Mouse (Mus musculus): ENCODE results near the gene Trim30b.
"Not testable (repeated sequence)": the region's sequence is repeated elsewhere in the genome, so short reads cannot be mapped to it uniquely, and the experiment has no call there.

The Trim30b gene

GRCm38 (mm10) chr7:104369736-104370414 lies at the start of gene Trim30b:
Gene Trim30b, minus strand, starts transcription at chr7:104369884.
- in situ Hi-C loops (cut with MboI, MseI), result loop anchor here (5.0 kb wide), 1 partner anchor 232 kb away; the partner anchor contains the start of gene Olfr655

- in situ Hi-C loops (cut with MboI, MseI), result no loop called here
These were observed 34.8 kb upstream of the Trim30b start for GRCm38 (mm10) chr7:104404460-104404950.

GRCm38 (mm10) chr7:104401140-104401539 lies 31.5 kb upstream of the Trim30b start:
- in situ Hi-C loops (cut with MboI, MseI), result no loop called here

GRCm38 (mm10) chr7:104400698-104401097 lies 31.0 kb upstream of the Trim30b start, which contains the start of gene Trim30c:
Gene Trim30c, minus strand, starts transcription at chr7:104400837.
- in situ Hi-C loops (cut with MboI, MseI), result no loop called here

GRCm38 (mm10) chr7:104398492-104398891 lies 28.8 kb upstream of the Trim30b start:
- in situ Hi-C loops (cut with MboI, MseI), result no loop called here

- in situ Hi-C loops (cut with MboI, MseI), result no loop called here
These were observed 3.3 kb downstream of the Trim30b start for GRCm38 (mm10) chr7:104366339-104366738.

- in situ Hi-C loops (cut with MboI, MseI), result no loop called here
These were observed 16.1 kb downstream of the Trim30b start for GRCm38 (mm10) chr7:104353600-104353967.

GRCm38 (mm10) chr7:104352717-104353599 lies 16.7 kb downstream of the Trim30b start, which contains the start of gene Trim12c:
Gene Trim12c, minus strand, starts transcription at chr7:104353362.
- in situ Hi-C loops (cut with MboI, MseI), result no loop called here

- in situ Hi-C loops (cut with MboI, MseI), result not testable (repeated sequence)
These were observed 21.6 kb downstream of the Trim30b start for GRCm38 (mm10) chr7:104348043-104348442.

- in situ Hi-C loops (cut with MboI, MseI), result not testable (repeated sequence)
These were observed 28.9 kb downstream of the Trim30b start for GRCm38 (mm10) chr7:104340744-104341143.

GRCm38 (mm10) chr7:104335547-104335946 lies 34.1 kb downstream of the Trim30b start:
- in situ Hi-C loops (cut with MboI, MseI), result not testable (repeated sequence)

GRCm38 (mm10) chr7:104329171-104329570 lies 40.5 kb downstream of the Trim30b start, which contains the start of gene Trim34b:
Gene Trim34b, plus strand, starts transcription at chr7:104329471.
- in situ Hi-C loops (cut with MboI, MseI), result not testable (repeated sequence)

- in situ Hi-C loops (cut with MboI, MseI), result loop anchor here (5.0 kb wide), 1 partner anchor 35 kb away; no protein-coding TSS in a partner anchor
These were observed 47.7 kb downstream of the Trim30b start for GRCm38 (mm10) chr7:104322028-104322427.

GRCm38 (mm10) chr7:104315369-104316080 lies 54.2 kb downstream of the Trim30b start, which contains the start of gene Trim12a:
Gene Trim12a, minus strand, starts transcription at chr7:104315466.
- in situ Hi-C loops (cut with MboI, MseI), result not testable (repeated sequence)

GRCm38 (mm10) chr7:104314796-104315353 lies 54.8 kb downstream of the Trim30b start:
- in situ Hi-C loops (cut with MboI, MseI), result no loop called here
